Mouse (Mus musculus) heart, embryonic 14.5 days (tissue): Measurements from ENCODE around the gene Klhl35. TPM values are rescaled to one million over a fixed set of nuclear protein-coding genes. Genes with fewer than 3 reads are reported as not detected.
A peak's percentile ranks its signal among the peaks of the same experiment; 100 is the strongest.

ENCODE experiments used
- ATAC-seq: fragments of 200-750 bp; cut with Nextera tagmentation; 2 replicates; pipeline ENCODE4 v1.8.0; 2017; ENCODE audit warnings: low read depth, moderate TSS enrichment; ENCODE audit not compliant: insufficient number of reproducible peaks, insufficient read depth, low FRiP score
- H3K27ac ChIP-seq, 2 experiments: fragments of 200-500 bp in 1 of 2; fragments of 300-500 bp in 1 of 2; sonication (generic) in 1 of 2; replicated peaks in 1 of 2; 2 replicates each; pipeline ENCODE4 v1.5.1; 2012 to 2014; ENCODE audit warnings: low read depth in 2 of 2, low read length in 2 of 2, control low read depth in 1 of 2, mild to moderate bottlenecking in 1 of 2, mixed read lengths in 1 of 2; ENCODE audit not compliant: control insufficient read depth in 1 of 2, insufficient read depth in 1 of 2
- H3K27me3 ChIP-seq: fragments of 300-500 bp; sonication (generic); 2 replicates; pipeline ENCODE4 v1.6.1; 2014; ENCODE audit warnings: mild to moderate bottlenecking, low read length, control low read depth; ENCODE audit not compliant: control insufficient read depth, insufficient read depth
- H3K36me3 ChIP-seq: fragments of 300-500 bp; sonication (generic); 2 replicates; pipeline ENCODE4 v1.6.1; 2014; ENCODE audit warnings: mild to moderate bottlenecking, control low read depth, low read length, mixed read lengths; ENCODE audit not compliant: control insufficient read depth, insufficient read depth
- H3K4me1 ChIP-seq, 2 experiments: fragments of 200-500 bp in 1 of 2; fragments of 300-500 bp in 1 of 2; sonication (generic) in 1 of 2; 2 replicates each; pipeline ENCODE4 v1.6.1; 2012 to 2014; ENCODE audit warnings: low read length in 2 of 2, control low read depth in 1 of 2, mixed read lengths in 1 of 2; ENCODE audit not compliant: control insufficient read depth in 2 of 2, insufficient read depth in 2 of 2
- H3K4me2 ChIP-seq: fragments of 300-500 bp; sonication (generic); 2 replicates; pipeline ENCODE4 v1.6.1; 2014; ENCODE audit warnings: mild to moderate bottlenecking, low read length
- H3K4me3 ChIP-seq, 2 experiments: fragments of 200-500 bp in 1 of 2; fragments of 300-500 bp in 1 of 2; sonication (generic) in 1 of 2; 2 replicates each; pipeline ENCODE4 v1.5.1; 2012 to 2014; ENCODE audit warnings: low read length in 2 of 2, mild to moderate bottlenecking in 2 of 2, control low read depth in 1 of 2, low read depth in 1 of 2, moderate library complexity in 1 of 2; ENCODE audit not compliant: control insufficient read depth in 1 of 2, insufficient read depth in 1 of 2
- H3K9ac ChIP-seq: fragments of 300-500 bp; sonication (generic); 2 replicates; pipeline ENCODE4 v1.6.1; 2014; ENCODE audit warnings: mild to moderate bottlenecking, low read length
- H3K9me3 ChIP-seq: fragments of 300-500 bp; sonication (generic); 2 replicates; pipeline ENCODE4 v1.6.1; 2016; ENCODE audit warnings: low read length, control low read depth; ENCODE audit not compliant: control insufficient read depth
- WGBS: fragments of 180-500 bp; shearing (Covaris S2); extraction: QIAGEN DNeasy Blood & Tissue Kit; methylation state at CpG from one replicate; pipeline ENCODE4 v1.1.7; 2014; 5-methylcytosine and 5-hydroxymethylcytosine counted together
- polyA plus RNA-seq: library from polyadenylated mRNA; unstranded; fragments of >200 nt; fragmentation: Nextera tagmentation; extraction: Ambion mirVana; gene quantifications from 2 replicates; pipeline ENCODE4 v1.2.1, GENCODE M21; 2014

The Klhl35 gene
- polyA plus RNA-seq, 1 experiment from 2014 or later = 1.1 TPM

DNA sequence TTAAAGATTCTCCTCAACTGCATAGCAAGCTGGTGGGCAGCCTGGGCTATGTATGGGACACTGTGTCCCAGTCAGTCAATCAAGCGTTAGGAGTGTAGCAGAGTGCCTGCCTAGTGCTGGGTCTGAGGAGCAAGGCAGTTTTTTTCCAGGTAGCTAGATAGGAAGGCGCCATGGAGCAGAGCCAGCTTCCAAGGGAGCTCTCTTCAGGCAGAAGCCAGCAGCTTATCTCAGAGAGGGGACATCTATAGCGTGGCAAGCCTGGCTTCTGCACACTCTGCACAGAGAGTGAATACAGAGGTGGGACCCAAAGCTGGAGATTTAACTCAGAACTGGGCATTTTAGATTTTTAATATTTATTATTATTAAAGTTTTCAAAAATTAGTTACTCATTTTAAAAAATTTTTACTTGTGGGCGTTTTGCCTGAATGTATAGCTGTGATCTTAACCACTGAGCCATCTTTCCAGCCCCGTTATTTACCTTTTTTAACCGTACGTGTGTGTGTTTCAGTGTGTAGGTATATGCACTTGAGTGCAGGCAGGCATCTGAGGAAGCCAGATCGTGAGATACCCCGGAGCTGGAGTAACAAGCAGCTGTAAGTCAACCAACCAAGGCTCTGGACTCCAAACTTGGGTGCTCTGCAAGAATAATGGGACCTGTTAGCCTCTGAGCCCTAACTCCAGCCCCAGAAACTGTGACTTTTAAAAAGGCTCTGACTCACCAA, 50.4 kb downstream of the Klhl35 start:
- WGBS = 48% methylated on average over 9 of the region's 9 CpGs
- Histone ChIP-seq H3K4me1 (peaks cover 9 to 14% of the 10 kb centered on the region in 2 experiments), H3K27me3 (no peaks in the 10 kb centered on the region), H3K27ac (no peak overlapping the region), H3K36me3 (no peaks in the 10 kb centered on the region), H3K9me3 (no peaks in the 10 kb centered on the region), H3K4me3 (no peak overlapping the region), H3K9ac (no peak overlapping the region), H3K4me2 (no peak overlapping the region)
- peak; percentile 50; the same call in 1 of the 2 replicates for ATAC-seq

- H3K4me3 ChIP-seq = no peak overlapping the region
- H3K9ac ChIP-seq = no peak overlapping the region
- peaks cover 9 to 14% of the 10 kb centered on the region in 2 experiments for H3K4me1 ChIP-seq
- H3K36me3 ChIP-seq = no peaks in the 10 kb centered on the region
- no peak overlapping the region for H3K27ac ChIP-seq
- no peak; the same call in 1 of the 2 replicates for ATAC-seq
- WGBS = 38% methylated on average over 3 of the region's 3 CpGs
- no peaks in the 10 kb centered on the region for H3K27me3 ChIP-seq
- H3K4me2 ChIP-seq = no peak overlapping the region
- no peaks in the 10 kb centered on the region for H3K9me3 ChIP-seq
Observed at GRCm38 (mm10) chr7:99516814-99517157, 51.0 kb downstream of the Klhl35 start.

- WGBS = 59% methylated on average over 4 of the region's 4 CpGs
- Histone ChIP-seq H3K36me3 (no peaks in the 10 kb centered on the region), H3K27ac (no peak overlapping the region), H3K4me3 (no peak overlapping the region), H3K27me3 (no peaks in the 10 kb centered on the region), H3K4me1 (peaks cover 9 to 14% of the 10 kb centered on the region in 2 experiments), H3K4me2 (no peak overlapping the region), H3K9me3 (no peaks in the 10 kb centered on the region), H3K9ac (no peak overlapping the region)
- no peak for ATAC-seq
Observed at GRCm38 (mm10) chr7:99518954-99519644, 53.3 kb downstream of the Klhl35 start.

DNA sequence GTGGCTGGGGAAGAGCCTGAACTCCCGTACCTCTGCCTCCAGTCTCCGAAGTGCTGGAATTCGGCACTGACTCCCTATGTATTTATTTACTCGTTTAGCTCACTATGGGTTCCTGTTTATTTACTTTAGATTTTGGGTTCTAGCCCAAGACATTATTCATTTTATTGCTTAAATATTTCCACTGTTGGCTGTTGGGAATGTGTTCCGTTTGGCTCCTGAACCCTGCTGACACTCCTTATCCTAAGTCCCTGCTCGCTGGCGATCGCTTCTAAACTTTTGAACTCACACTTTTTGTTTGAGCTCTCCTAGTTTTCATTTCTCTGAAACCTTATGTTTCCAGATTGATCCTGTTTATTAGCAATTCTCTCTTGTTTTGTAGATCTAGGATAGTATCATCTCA, 57.3 kb downstream of the Klhl35 start:
- Histone ChIP-seq H3K36me3 (no peaks in the 10 kb centered on the region), H3K9ac (no peak overlapping the region), H3K9me3 (no peaks in the 10 kb centered on the region), H3K4me2 (no peak overlapping the region), H3K27ac (no peak overlapping the region), H3K4me3 (no peak overlapping the region), H3K27me3 (no peaks in the 10 kb centered on the region), H3K4me1 (no peaks in the 10 kb centered on the region)
- 65% methylated on average over 8 of the region's 8 CpGs for WGBS
- ATAC-seq = no peak

Other genes starting within 250 kb of the Klhl35 start
- gene Mogat2, start 227.4 kb upstream of the Klhl35 start, polyA plus RNA-seq = 1.1 and 1.7 TPM in 2 replicates
- gene Map6, start 198.6 kb upstream of the Klhl35 start, polyA plus RNA-seq = 2.1 and 2.4 TPM in 2 replicates
- 401 and 427 TPM in 2 replicates for gene Serpinh1, start 112.8 kb upstream of the Klhl35 start, polyA plus RNA-seq
- gene Gdpd5, start 84.6 kb upstream of the Klhl35 start, polyA plus RNA-seq = 24.9 and 25.5 TPM in 2 replicates
- gene Rps3, start 17.7 kb downstream of the Klhl35 start, polyA plus RNA-seq = 538 and 543 TPM in 2 replicates
- 2.8 and 4.1 TPM in 2 replicates for gene Arrb1, start 69.5 kb downstream of the Klhl35 start, polyA plus RNA-seq
- 2.4 and 2.6 TPM in 2 replicates for gene Tpbgl, start 161.1 kb downstream of the Klhl35 start, polyA plus RNA-seq
- 1.3 TPM in 2 replicates for gene Slco2b1, start 245.3 kb downstream of the Klhl35 start, polyA plus RNA-seq